Mouse (Mus musculus): ENCODE measurements around the gene Gm38392. TPM values are rescaled to one million over a fixed set of nuclear protein-coding genes. Genes with fewer than 3 reads are reported as not detected.

Gm38392 gene
- polyA plus RNA-seq, 1 experiment from 2014 or later = not detected

- no peak overlapping the region for H3K9ac ChIP-seq
- no peaks in the 10 kb centered on the region for H3K9me3 ChIP-seq (ENCODE audit: low read depth, low read length)
- WGBS = 1% methylated on average over 42 of the region's 42 CpGs
- DNase-seq = no peak
- H3K4me3 ChIP-seq (ENCODE audit: low read depth, low read length) = peak overlapping the region; percentile 1; the same call in 1 of the 2 replicates
- no peaks in the 10 kb centered on the region for H3K4me1 ChIP-seq (ENCODE audit: insufficient read depth)
- H3K36me3 ChIP-seq (ENCODE audit: insufficient read depth) = no peaks in the 10 kb centered on the region
- no peak overlapping the region for H3K27ac ChIP-seq (ENCODE audit: low read depth)
- peak overlapping the region; percentile 43 for H3K4me2 ChIP-seq
- no peak for ATAC-seq (ENCODE audit: insufficient read depth)
- no peak for TF ChIP-seq CTCF (IDR thresholded peaks at IDR 0.05; ENCODE audit: low read depth)
- peaks cover 99% of the 10 kb centered on the region for H3K27me3 ChIP-seq (ENCODE audit: insufficient read depth, low read length)
Measured at GRCm38 (mm10) chr3:88214197-88214938, 72.6 kb downstream of the Gm38392 start.

- ATAC-seq (ENCODE audit: insufficient read depth) = no peak
- no peaks in the 10 kb centered on the region for H3K9me3 ChIP-seq (ENCODE audit: low read depth, low read length)
- H3K36me3 ChIP-seq (ENCODE audit: insufficient read depth) = no peaks in the 10 kb centered on the region
- H3K4me2 ChIP-seq = no peak overlapping the region
- DNase-seq = no peak
- no peak overlapping the region for H3K27ac ChIP-seq (ENCODE audit: low read depth)
- peaks cover 99% of the 10 kb centered on the region for H3K27me3 ChIP-seq (ENCODE audit: insufficient read depth, low read length)
- no peak for TF ChIP-seq CTCF (IDR thresholded peaks at IDR 0.05; ENCODE audit: low read depth)
- WGBS = 8% methylated on average over 2 of the region's 2 CpGs
- no peak overlapping the region for H3K4me3 ChIP-seq (ENCODE audit: low read depth, low read length)
- no peak overlapping the region for H3K9ac ChIP-seq
- no peaks in the 10 kb centered on the region for H3K4me1 ChIP-seq (ENCODE audit: insufficient read depth)
Measured at GRCm38 (mm10) chr3:88213019-88213418, 74.0 kb downstream of the Gm38392 start.

- Histone ChIP-seq H3K36me3 (ENCODE audit: insufficient read depth) (no peaks in the 10 kb centered on the region), H3K27me3 (ENCODE audit: insufficient read depth, low read length) (peaks cover 100% of the 10 kb centered on the region), H3K9me3 (ENCODE audit: low read depth, low read length) (no peaks in the 10 kb centered on the region), H3K4me2 (no peak overlapping the region), H3K27ac (ENCODE audit: low read depth) (no peak overlapping the region), H3K4me3 (ENCODE audit: low read depth, low read length) (no peak overlapping the region), H3K4me1 (ENCODE audit: insufficient read depth) (no peaks in the 10 kb centered on the region), H3K9ac (no peak overlapping the region)
- WGBS = 10% methylated on average over 1 of the region's 1 CpGs
- DNase-seq = no peak
- no peak for TF ChIP-seq CTCF (IDR thresholded peaks at IDR 0.05; ENCODE audit: low read depth)
- no peak for ATAC-seq (ENCODE audit: insufficient read depth)
Measured at GRCm38 (mm10) chr3:88212356-88212755, 74.7 kb downstream of the Gm38392 start.

GRCm38 (mm10) chr3:88210918-88211317 is 76.1 kb downstream of the Gm38392 start:
- ATAC-seq (ENCODE audit: insufficient read depth) (no peak), DNase-seq (no peak)
- Histone ChIP-seq H3K27ac (ENCODE audit: low read depth) (no peak overlapping the region), H3K9me3 (ENCODE audit: low read depth, low read length) (no peaks in the 10 kb centered on the region), H3K27me3 (ENCODE audit: insufficient read depth, low read length) (peaks cover 100% of the 10 kb centered on the region), H3K4me2 (no peak overlapping the region), H3K4me3 (ENCODE audit: low read depth, low read length) (no peak overlapping the region), H3K4me1 (ENCODE audit: insufficient read depth) (no peaks in the 10 kb centered on the region), H3K36me3 (ENCODE audit: insufficient read depth) (no peaks in the 10 kb centered on the region), H3K9ac (no peak overlapping the region)
- WGBS = 8% methylated on average over 2 of the region's 2 CpGs
- TF ChIP-seq CTCF (IDR thresholded peaks at IDR 0.05; ENCODE audit: low read depth) = no peak

GRCm38 (mm10) chr3:88210121-88210520 is 76.9 kb downstream of the Gm38392 start:
- no peak overlapping the region for H3K4me3 ChIP-seq (ENCODE audit: low read depth, low read length)
- no peak for DNase-seq
- no peak for ATAC-seq (ENCODE audit: insufficient read depth)
- H3K9ac ChIP-seq = no peak overlapping the region
- no peaks in the 10 kb centered on the region for H3K36me3 ChIP-seq (ENCODE audit: insufficient read depth)
- WGBS = 27% methylated on average over 2 of the region's 2 CpGs
- no peak for TF ChIP-seq CTCF (IDR thresholded peaks at IDR 0.05; ENCODE audit: low read depth)
- no peak overlapping the region for H3K4me2 ChIP-seq
- no peaks in the 10 kb centered on the region for H3K4me1 ChIP-seq (ENCODE audit: insufficient read depth)
- no peak overlapping the region for H3K27ac ChIP-seq (ENCODE audit: low read depth)
- H3K9me3 ChIP-seq (ENCODE audit: low read depth, low read length) = no peaks in the 10 kb centered on the region
- H3K27me3 ChIP-seq (ENCODE audit: insufficient read depth, low read length) = peaks cover 100% of the 10 kb centered on the region

GRCm38 (mm10) chr3:88209306-88209705 is 77.7 kb downstream of the Gm38392 start:
- H3K9me3 ChIP-seq (ENCODE audit: low read depth, low read length) = no peaks in the 10 kb centered on the region
- DNase-seq (no peak), ATAC-seq (ENCODE audit: insufficient read depth) (no peak)
- no peaks in the 10 kb centered on the region for H3K36me3 ChIP-seq (ENCODE audit: insufficient read depth)
- H3K4me1 ChIP-seq (ENCODE audit: insufficient read depth) = no peaks in the 10 kb centered on the region
- H3K9ac ChIP-seq = no peak overlapping the region
- H3K4me2 ChIP-seq = no peak overlapping the region
- no peak overlapping the region for H3K27ac ChIP-seq (ENCODE audit: low read depth)
- H3K27me3 ChIP-seq (ENCODE audit: insufficient read depth, low read length) = peaks cover 100% of the 10 kb centered on the region
- TF ChIP-seq CTCF (IDR thresholded peaks at IDR 0.05; ENCODE audit: low read depth) = no peak
- H3K4me3 ChIP-seq (ENCODE audit: low read depth, low read length) = no peak overlapping the region
- WGBS = 5% methylated on average over 6 of the region's 6 CpGs

GRCm38 (mm10) chr3:88208226-88208720 is 78.7 kb downstream of the Gm38392 start:
- ATAC-seq (ENCODE audit: insufficient read depth) = no peak
- WGBS = 7% methylated on average over 3 of the region's 3 CpGs
- no peak for TF ChIP-seq CTCF (IDR thresholded peaks at IDR 0.05; ENCODE audit: low read depth)

More at GRCm38 (mm10) chr3:88208226-88208720, 78.7 kb downstream of the Gm38392 start:
- Histone ChIP-seq H3K36me3 (ENCODE audit: insufficient read depth) (no peaks in the 10 kb centered on the region), H3K27ac (ENCODE audit: low read depth) (no peak overlapping the region), H3K4me1 (ENCODE audit: insufficient read depth) (no peaks in the 10 kb centered on the region), H3K4me2 (no peak overlapping the region), H3K27me3 (ENCODE audit: insufficient read depth, low read length) (peaks cover 100% of the 10 kb centered on the region), H3K9ac (no peak overlapping the region), H3K4me3 (ENCODE audit: low read depth, low read length) (no peak overlapping the region), H3K9me3 (ENCODE audit: low read depth, low read length) (no peaks in the 10 kb centered on the region)
- DNase-seq = no peak

Measured in lung, embryonic 14.5 days (tissue).